Mouse (Mus musculus) adrenal gland, postnatal 36 days (tissue): ENCODE results near the gene Rundc3a. TPM values are rescaled to one million over a fixed set of nuclear protein-coding genes. Genes with fewer than 3 reads are reported as not detected.

Experiments used
- DNase-seq, 2 experiments: peaks; one replicate each; pipeline ENCODE4 v3.0.0; 2021; ENCODE audit warnings: mixed read lengths in 1 of 2
- microRNA-seq: library from miRNA; unstranded; fragments of <30 nt; microRNA quantifications from one replicate; pipeline ENCODE4 v1.2.0, GENCODE M21; 2021
- total RNA-seq, 2 experiments: library from RNA; stranded (reverse); gene quantifications; 2 replicates each; pipeline ENCODE4 v1.2.3; 2021

Rundc3a gene
- total RNA-seq, 2 experiments from 2014 or later, result 29.1 to 29.6 TPM

DNA sequence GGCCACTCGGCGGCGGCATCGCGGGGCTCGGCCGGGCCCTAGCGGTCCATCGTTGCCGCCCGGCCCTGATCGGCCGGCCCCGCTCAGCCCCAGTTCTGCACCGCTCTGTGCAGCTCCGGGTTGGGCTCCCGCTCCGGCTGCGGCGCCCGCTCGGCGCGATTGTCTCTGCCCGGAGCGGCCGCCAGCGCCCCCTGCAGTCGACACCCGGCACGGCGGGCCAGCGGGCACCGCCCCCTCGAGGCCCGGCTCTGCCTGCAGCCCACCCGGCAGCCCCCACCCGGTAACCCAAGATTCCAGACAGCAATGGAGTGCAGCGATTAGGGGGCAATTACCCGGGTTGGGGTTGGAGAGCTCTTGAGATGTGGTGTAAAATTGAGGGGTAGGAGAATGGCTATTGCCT, 54.3 kb downstream of the Rundc3a start, which contains the start of gene Fam171a2:
Gene Fam171a2, minus strand, starts transcription at position 186 of the 400 bp plus-strand sequence.
- DNase-seq, result peak; percentile 79 to 90

DNA sequence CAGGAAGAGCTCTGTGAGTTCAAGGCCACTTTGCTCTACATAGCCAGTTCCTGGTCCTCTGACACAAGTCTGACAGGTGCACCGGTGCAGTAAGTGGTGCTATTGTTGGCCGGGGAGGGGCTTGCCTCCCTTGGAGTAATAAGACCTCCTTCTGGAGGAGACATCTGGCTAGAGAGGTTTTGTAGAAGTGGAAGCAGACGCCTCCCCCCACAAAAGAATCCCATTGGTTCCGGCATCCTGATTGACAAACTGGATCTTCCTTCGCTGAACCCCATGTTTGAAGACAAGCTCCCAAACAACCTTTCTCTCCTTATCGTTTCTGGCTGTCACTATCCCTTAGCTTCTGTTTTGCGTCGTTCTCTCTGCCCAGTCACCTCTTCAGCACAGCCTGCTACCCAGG, 55.1 kb downstream of the Rundc3a start:
- no peak for DNase-seq

GRCm38 (mm10) chr11:102449043-102450008, 56.1 kb downstream of the Rundc3a start:
- DNase-seq, result no peak

Small RNA genes lying within 50 kb of the gene (microRNA-seq; reads per million reads assigned to microRNA genes)
- gene Mir6930, result not detected

Other genes starting within 250 kb of the Rundc3a start
- gene Nags, start 247.9 kb upstream of the Rundc3a start, total RNA-seq, result under 1 TPM; 0.13 to 0.43 TPM
- gene Tmem101, start 237.0 kb upstream of the Rundc3a start, total RNA-seq, result 10 to 100 TPM; 15.2 to 17.7 TPM
- 10 to 100 TPM; 81.9 to 90.1 TPM for gene Lsm12, start 208.1 kb upstream of the Rundc3a start, total RNA-seq
- 100 to 1,000 TPM; 126 to 133 TPM for gene G6pc3, start 203.8 kb upstream of the Rundc3a start, total RNA-seq
- gene Hdac5, start 163.2 kb upstream of the Rundc3a start, total RNA-seq, result 10 to 100 TPM; 96.3 to 96.5 TPM
- gene BC030867, start 144.5 kb upstream of the Rundc3a start, total RNA-seq, result under 1 TPM; 0.66 to 0.76 TPM
- under 1 TPM; 0.10 to 0.30 TPM for gene Asb16, start 124.7 kb upstream of the Rundc3a start, total RNA-seq
- 10 to 100 TPM; 47.3 to 60.4 TPM for gene Tmub2, start 108.5 kb upstream of the Rundc3a start, total RNA-seq
- 10 to 100 TPM; 51.6 to 54.2 TPM for gene Atxn7l3, start 96.8 kb upstream of the Rundc3a start, total RNA-seq
- gene Ubtf, start 73.7 kb upstream of the Rundc3a start, total RNA-seq, result 100 to 1,000 TPM; 101 to 103 TPM
- gene Slc4a1, start 27.2 kb upstream of the Rundc3a start, total RNA-seq, result 1 to 10 TPM in 1 of 2 experiments, under 1 TPM in 1; 0.56 to 1.8 TPM
- gene Slc25a39, start 14.5 kb downstream of the Rundc3a start, total RNA-seq, result 100 to 1,000 TPM; 453 to 470 TPM
- 100 to 1,000 TPM; 181 to 214 TPM for gene Grn, start 36.9 kb downstream of the Rundc3a start, total RNA-seq
- 1 to 10 TPM; 5.8 to 6.1 TPM for gene Fam171a2, start 54.3 kb downstream of the Rundc3a start, total RNA-seq
- gene Itga2b, start 76.7 kb downstream of the Rundc3a start, total RNA-seq, result 1 to 10 TPM; 3.0 to 4.6 TPM
- 10 to 100 TPM; 25.9 to 31.1 TPM for gene Gpatch8, start 163.0 kb downstream of the Rundc3a start, total RNA-seq
- under 1 TPM in 1 of 2 experiments, not detected in 1; 0.69 TPM for gene Gm11627, start 186.1 kb downstream of the Rundc3a start, total RNA-seq
- gene Fzd2, start 211.0 kb downstream of the Rundc3a start, total RNA-seq, result 1 to 10 TPM; 3.1 to 4.2 TPM